Mouse (Mus musculus) heart, embryonic 11.5 days (tissue): ENCODE measurements around the gene Gm49380. TPM values are rescaled to one million over a fixed set of nuclear protein-coding genes. Genes with fewer than 3 reads are reported as not detected.
A peak's percentile ranks its signal among the peaks of the same experiment; 100 is the strongest.

ENCODE experiments used
- ATAC-seq: fragments of 200-750 bp; cut with Nextera tagmentation; replicated peaks from 2 replicates; pipeline ENCODE4 v1.8.0; 2017; ENCODE audit warnings: moderate library complexity; ENCODE audit not compliant: insufficient number of reproducible peaks, low FRiP score, low TSS enrichment
- H3K27ac ChIP-seq: fragments of 300-500 bp; sonication (generic); 2 replicates; pipeline ENCODE4 v1.5.1; 2014; ENCODE audit warnings: mild to moderate bottlenecking, low read depth, low read length
- H3K27me3 ChIP-seq: fragments of 300-500 bp; sonication (generic); 2 replicates; pipeline ENCODE4 v1.6.1; 2014; ENCODE audit warnings: mild to moderate bottlenecking, low read length, mixed read lengths; ENCODE audit not compliant: control insufficient read depth, insufficient read depth
- H3K36me3 ChIP-seq: fragments of 300-500 bp; sonication (generic); 2 replicates; pipeline ENCODE4 v1.6.1; 2014; ENCODE audit warnings: mild to moderate bottlenecking, low read length, moderate library complexity, mixed read lengths; ENCODE audit not compliant: control insufficient read depth, insufficient read depth
- H3K4me1 ChIP-seq: fragments of 300-500 bp; sonication (generic); 2 replicates; pipeline ENCODE4 v1.6.1; 2014; ENCODE audit warnings: low read length; ENCODE audit not compliant: control insufficient read depth, insufficient read depth
- H3K4me2 ChIP-seq: fragments of 300-500 bp; sonication (generic); 2 replicates; pipeline ENCODE4 v1.6.1; 2014; ENCODE audit warnings: mild to moderate bottlenecking, moderate library complexity
- H3K4me3 ChIP-seq: fragments of 300-500 bp; sonication (generic); 2 replicates; pipeline ENCODE4 v1.5.1; 2014; ENCODE audit warnings: low read depth, low read length
- H3K9ac ChIP-seq: fragments of 300-500 bp; sonication (generic); 2 replicates; pipeline ENCODE4 v1.6.1; 2014; ENCODE audit warnings: mild to moderate bottlenecking, low read depth, low read length, moderate library complexity
- H3K9me3 ChIP-seq: fragments of 300-500 bp; sonication (generic); replicated peaks from 2 replicates; pipeline ENCODE4 v1.6.1; 2016; ENCODE audit warnings: low read length; ENCODE audit not compliant: control insufficient read depth
- WGBS: fragments of 180-500 bp; shearing (Covaris S2); extraction: QIAGEN DNeasy Blood & Tissue Kit; methylation state at CpG from one replicate; pipeline ENCODE4 v1.1.7; 2014; ENCODE audit not compliant: insufficient replicate concordance; 5-methylcytosine and 5-hydroxymethylcytosine counted together
- polyA plus RNA-seq: library from polyadenylated mRNA; unstranded; fragments of >200 nt; fragmentation: Nextera tagmentation; extraction: Ambion mirVana; gene quantifications from 2 replicates; pipeline ENCODE4 v1.2.1, GENCODE M21; 2014

The Gm49380 gene
- polyA plus RNA-seq, 1 experiment from 2014 or later: not detected

DNA sequence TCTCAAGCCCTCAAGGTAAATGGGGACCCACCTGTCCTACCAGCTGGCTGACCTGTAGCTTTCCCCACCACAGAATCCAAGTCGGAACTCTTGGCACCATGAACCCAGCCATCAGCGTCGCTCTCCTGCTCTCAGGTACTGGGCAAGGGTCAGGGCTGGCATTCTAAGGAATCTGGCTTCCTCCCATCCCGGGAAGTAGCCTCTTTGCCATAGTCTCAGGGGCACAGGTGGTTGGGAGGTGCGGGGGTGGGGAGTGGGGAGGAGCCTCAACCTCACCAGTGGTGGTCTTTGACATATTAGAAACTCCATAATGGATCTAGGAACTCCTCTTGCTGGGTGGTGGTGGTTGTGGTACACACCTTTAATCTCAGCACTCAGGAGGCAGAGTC, 67.4 kb downstream of the Gm49380 start:
- Histone ChIP-seq H3K36me3 (no peaks in the 10 kb centered on the region), H3K4me2 (no peak overlapping the region), H3K27ac (no peak overlapping the region), H3K4me1 (peaks cover 8% of the 10 kb centered on the region), H3K27me3 (peaks cover 58% of the 10 kb centered on the region), H3K9ac (no peak overlapping the region), H3K4me3 (no peak overlapping the region), H3K9me3 (no peaks in the 10 kb centered on the region)
- WGBS: 81% methylated on average over 5 of the region's 5 CpGs
- ATAC-seq: no peak

- Histone ChIP-seq H3K4me3 (no peak overlapping the region), H3K4me2 (no peak overlapping the region), H3K9me3 (no peaks in the 10 kb centered on the region), H3K4me1 (peaks cover 8% of the 10 kb centered on the region), H3K9ac (no peak overlapping the region), H3K36me3 (no peaks in the 10 kb centered on the region), H3K27ac (no peak overlapping the region), H3K27me3 (peaks cover 58% of the 10 kb centered on the region)
- WGBS: 69% methylated on average over 3 of the region's 3 CpGs
- no peak for ATAC-seq
These were observed 68.0 kb downstream of the Gm49380 start for GRCm38 (mm10) chr9:44045158-44045883.

DNA sequence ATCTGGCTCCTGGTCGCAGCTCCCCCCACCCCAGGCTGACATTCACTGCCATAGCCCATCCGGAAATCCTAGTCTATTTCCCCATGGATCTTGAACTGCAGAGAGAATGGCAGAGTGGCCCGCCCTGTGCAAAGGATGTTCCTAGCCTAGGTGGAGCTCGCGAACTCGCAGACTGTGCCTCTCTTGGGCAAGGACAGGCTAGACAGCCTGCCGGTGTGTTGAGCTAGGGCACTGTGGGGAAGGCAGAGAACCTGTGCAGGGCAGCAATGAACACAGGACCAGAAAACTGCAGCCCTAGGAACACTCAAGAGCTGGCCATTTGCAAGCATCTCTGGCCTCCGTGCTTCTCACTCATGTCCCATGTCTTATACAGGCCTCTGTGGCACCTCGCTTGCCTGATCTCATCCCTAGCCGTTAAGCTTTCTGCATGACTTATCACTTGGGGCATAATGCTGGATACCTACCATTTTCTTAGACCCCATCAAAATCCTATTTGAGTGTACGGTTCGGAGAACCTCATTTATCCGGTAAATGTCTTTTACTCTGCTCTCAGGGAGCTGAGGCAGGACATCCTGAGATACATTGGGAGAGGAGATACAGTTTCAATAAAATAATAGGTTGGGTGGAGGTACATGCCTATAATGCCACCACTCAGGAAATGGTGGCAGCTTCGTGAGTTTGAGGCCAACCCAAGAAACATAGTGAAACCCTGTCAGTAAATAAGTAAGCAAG, 68.7 kb downstream of the Gm49380 start:
- Histone ChIP-seq H3K4me1 (peaks cover 8% of the 10 kb centered on the region), H3K27ac (no peak overlapping the region), H3K9ac (no peak overlapping the region), H3K36me3 (no peaks in the 10 kb centered on the region), H3K9me3 (no peaks in the 10 kb centered on the region), H3K4me3 (no peak overlapping the region), H3K4me2 (no peak overlapping the region), H3K27me3 (peaks cover 58% of the 10 kb centered on the region)
- ATAC-seq: no peak
- WGBS: 42% methylated on average over 14 of the region's 14 CpGs

DNA sequence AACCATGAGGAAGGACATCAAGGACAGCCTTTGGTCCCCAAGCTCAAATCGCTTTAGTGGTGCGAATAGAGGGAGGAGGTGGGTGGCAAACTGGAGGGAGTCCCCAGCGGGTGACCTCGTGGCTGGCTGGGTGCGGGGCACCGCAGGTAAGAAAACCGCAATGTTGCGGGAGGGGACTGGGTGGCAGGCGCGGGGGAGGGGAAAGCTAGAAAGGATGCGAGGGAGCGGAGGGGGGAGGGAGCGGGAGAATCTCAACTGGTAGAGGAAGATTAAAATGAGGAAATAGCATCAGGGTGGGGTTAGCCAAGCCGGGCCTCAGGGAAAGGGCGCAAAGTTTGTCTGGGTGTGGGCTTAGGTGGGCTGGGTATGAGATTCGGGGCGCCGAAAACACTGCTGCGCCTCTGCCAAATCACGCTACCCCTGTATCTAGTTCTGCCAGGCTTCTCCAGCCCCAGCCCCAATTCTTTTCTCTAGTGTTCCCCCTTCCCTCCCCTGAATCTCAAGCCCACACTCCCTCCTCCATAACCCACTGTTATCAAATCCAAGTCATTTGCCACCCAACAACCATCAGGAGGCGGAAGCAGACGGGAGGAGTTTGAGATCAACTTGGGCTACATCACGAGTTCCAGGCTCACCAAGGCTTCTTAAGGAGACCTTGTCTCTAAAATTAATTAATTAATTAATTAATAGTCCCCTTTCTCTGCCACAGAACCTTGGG, 69.4 kb downstream of the Gm49380 start:
- Histone ChIP-seq H3K4me3 (peak overlapping the region; percentile 37), H3K27ac (no peak overlapping the region), H3K9me3 (no peaks in the 10 kb centered on the region), H3K4me1 (peaks cover 8% of the 10 kb centered on the region), H3K36me3 (no peaks in the 10 kb centered on the region), H3K9ac (peak overlapping the region; percentile 22; the same call in 1 of the 2 replicates), H3K4me2 (peak overlapping the region; percentile 70), H3K27me3 (peaks cover 56% of the 10 kb centered on the region)
- WGBS: 4% methylated on average over 23 of the region's 23 CpGs
- ATAC-seq: no peak

- no peaks in the 10 kb centered on the region for H3K9me3 ChIP-seq
- WGBS: under 1% methylated on average over 30 of the region's 30 CpGs
- peak within 1 kb of the TSS; percentile 37 for H3K4me3 ChIP-seq
- H3K4me2 ChIP-seq: peak within 1 kb of the TSS; percentile 70
- no peaks in the 10 kb centered on the region for H3K36me3 ChIP-seq
- peaks cover 8% of the 10 kb centered on the region for H3K4me1 ChIP-seq
- ATAC-seq: no peak; the same call in 1 of the 2 replicates
- peaks cover 56% of the 10 kb centered on the region for H3K27me3 ChIP-seq
- peak within 1 kb of the TSS; percentile 22; the same call in 1 of the 2 replicates for H3K9ac ChIP-seq
- no peak within 1 kb of the TSS for H3K27ac ChIP-seq
These were observed 70.2 kb downstream of the Gm49380 start, which contains the start of gene Thy1 for GRCm38 (mm10) chr9:44042836-44043707. Thy1 (plus strand) TSS chr9:44043384.

- Histone ChIP-seq H3K36me3 (no peaks in the 10 kb centered on the region), H3K4me1 (peaks cover 8% of the 10 kb centered on the region), H3K4me3 (no peak overlapping the region), H3K27ac (no peak overlapping the region), H3K9ac (no peak overlapping the region), H3K27me3 (peaks cover 53% of the 10 kb centered on the region), H3K4me2 (no peak overlapping the region), H3K9me3 (no peaks in the 10 kb centered on the region)
- WGBS: 79% methylated on average over 1 of the region's 1 CpGs
- ATAC-seq: no peak
These were observed 71.0 kb downstream of the Gm49380 start for GRCm38 (mm10) chr9:44042396-44042680.

GRCm38 (mm10) chr9:44041511-44042395, 71.5 kb downstream of the Gm49380 start:
- peaks cover 50% of the 10 kb centered on the region for H3K27me3 ChIP-seq
- no peak overlapping the region for H3K9ac ChIP-seq
- H3K4me3 ChIP-seq: no peak overlapping the region
- no peak for ATAC-seq
- H3K9me3 ChIP-seq: no peaks in the 10 kb centered on the region
- H3K36me3 ChIP-seq: no peaks in the 10 kb centered on the region
- H3K4me1 ChIP-seq: peaks cover 8% of the 10 kb centered on the region
- H3K27ac ChIP-seq: no peak overlapping the region
- WGBS: 76% methylated on average over 7 of the region's 7 CpGs
- no peak overlapping the region for H3K4me2 ChIP-seq
